Mouse (Mus musculus) kidney, adult 2 months (tissue): ENCODE data around the gene Foxp1.

Source experiments
- CTCF ChIP-seq: fragments of 200-500 bp; conservative IDR thresholded peaks from 2 replicates; pipeline ENCODE4 v1.5.1; 2011; ENCODE audit warnings: low read depth, mild to moderate bottlenecking, control low read depth, low read length, moderate library complexity, mixed read lengths; ENCODE audit not compliant: insufficient read depth, insufficient read length
- POLR2A ChIP-seq: fragments of 200-500 bp; IDR thresholded peaks from one replicate; pipeline ENCODE4 v1.6.1; 2011; ENCODE audit warnings: low read depth, low read length, control low read depth

- no peak for TF ChIP-seq CTCF
- no peak for TF ChIP-seq POLR2A
These were observed 493.6 kb downstream of the Foxp1 start for GRCm38 (mm10) chr6:99028989-99029305.
